Mouse (Mus musculus) kidney, postnatal 36 days (tissue): Measurements from ENCODE around the gene Fndc11.

Source experiments
- DNase-seq, 2 experiments: peaks; one replicate each; pipeline ENCODE4 v3.0.0; 2021 to 2022; ENCODE audit warnings: mixed read lengths in 2 of 2

Fndc11 gene

DNA sequence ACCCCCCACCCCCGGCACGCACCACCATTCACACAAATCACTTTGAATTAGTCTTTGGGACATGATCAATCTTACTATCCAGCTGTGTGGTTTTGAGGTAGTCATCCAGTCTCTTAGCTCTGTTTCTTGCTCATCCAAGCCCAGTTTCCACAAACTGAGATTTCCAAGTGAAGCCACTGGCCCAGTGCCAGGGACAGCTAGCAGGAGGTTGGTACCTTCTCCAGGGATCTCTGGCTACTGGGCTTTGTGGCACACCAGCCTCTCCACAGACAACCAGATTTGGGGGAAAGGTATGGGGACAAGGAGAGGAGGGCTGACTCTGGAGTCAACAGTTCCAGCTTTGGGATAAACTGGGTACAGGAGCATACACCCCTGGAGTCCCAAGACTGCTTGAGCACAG, 548 bp downstream of the Fndc11 start:
- DNase-seq: peak; percentile 17 to 61

DNA sequence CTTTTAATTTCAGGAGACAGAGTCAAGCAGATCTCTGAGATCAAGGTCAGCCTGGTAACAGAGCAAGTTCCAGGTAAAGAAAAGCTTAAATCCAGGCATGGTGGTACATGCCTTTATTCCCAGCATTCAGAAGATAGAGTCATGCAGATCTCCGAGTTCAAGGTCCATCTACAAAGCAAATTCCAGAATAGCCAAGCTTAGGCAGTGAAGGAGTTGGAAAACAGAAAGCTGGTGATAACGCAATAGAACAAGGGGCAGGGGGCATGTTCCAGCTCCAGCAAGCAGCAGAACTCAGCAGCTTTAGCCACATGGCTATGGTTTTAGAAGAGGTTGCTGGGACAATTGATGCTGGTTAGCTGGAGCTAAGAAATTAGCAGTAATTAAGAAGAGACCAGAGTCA, 5.2 kb downstream of the Fndc11 start:
- no peak for DNase-seq

DNA sequence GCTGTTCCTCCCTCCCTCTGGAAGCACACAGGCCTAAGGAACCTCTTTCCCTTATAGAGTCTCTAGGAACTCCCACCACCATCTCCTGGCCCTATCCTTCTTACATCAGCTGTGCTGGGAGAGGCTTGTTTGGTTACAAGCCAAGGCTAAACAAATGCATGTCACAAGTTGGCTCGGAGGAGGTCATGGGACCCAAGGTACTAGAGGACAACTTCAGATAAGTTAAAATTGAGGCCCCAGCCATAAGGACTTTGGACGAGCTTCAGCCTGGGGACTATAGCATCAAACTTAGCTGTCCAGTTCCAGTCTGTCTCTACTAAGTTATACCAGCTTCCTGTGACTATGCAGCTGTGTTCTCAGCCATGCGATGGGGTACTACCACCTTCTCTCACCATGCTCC, 7.3 kb downstream of the Fndc11 start:
- no peak for DNase-seq

DNA sequence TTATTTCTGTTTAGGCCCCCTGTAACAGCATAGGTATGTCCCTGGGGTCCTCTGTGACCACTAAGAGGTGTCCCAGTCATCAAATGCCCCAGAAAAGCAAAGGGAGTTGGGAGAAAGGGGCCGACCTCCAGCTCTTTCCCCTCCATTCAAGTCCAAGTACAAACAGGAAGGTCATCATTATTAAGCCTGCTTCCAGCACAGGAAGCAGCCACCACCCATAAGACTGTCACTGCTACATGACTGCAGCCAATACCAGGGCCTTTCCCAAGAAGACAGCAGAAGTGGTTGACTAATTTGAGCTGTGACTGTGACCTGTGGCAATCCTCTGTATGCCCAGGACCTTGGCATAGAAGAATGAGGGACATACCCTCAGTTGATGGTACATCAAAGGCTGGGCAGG, 8.5 kb downstream of the Fndc11 start:
- peak in 1 of 2 experiments; percentile 44 for DNase-seq

DNA sequence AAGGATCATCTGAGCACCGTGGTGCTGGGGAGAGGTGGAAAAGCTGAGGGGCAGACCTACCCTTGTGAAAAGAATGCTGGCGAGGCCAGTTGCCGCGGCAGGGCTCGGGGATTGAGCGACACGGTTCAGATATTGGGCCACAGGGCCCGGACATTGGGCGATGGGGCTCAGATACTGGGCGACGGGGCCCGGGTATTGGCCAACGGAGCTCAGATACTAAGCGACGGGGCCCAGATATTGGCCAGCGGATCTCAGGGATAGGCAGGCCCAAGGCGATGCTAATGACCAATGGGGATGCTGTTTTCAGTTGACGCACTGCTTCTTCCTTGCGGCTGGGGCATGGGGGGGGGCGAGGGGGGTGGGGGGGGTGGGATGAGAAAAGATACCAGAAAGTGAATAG, 11.4 kb downstream of the Fndc11 start:
- DNase-seq: no peak

DNA sequence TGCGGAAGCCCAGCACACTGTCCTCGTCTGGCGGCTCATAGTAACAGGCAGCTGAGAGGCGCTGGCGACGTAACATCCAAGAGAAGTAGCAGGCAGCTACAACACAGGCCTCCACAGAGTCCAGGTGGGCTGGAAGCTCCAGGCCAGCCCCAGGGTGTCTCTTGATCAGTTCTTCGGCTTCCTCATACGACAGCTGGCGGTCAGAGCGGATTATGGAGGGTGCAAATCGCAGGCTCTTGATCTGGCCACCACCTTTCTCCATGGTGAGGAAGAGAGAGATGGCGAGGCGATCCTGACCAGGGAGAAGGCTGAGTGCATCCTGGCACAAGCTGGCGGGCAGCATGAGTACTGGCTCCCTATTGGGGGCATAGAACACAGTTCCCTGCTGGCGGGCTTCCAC, 13.6 kb downstream of the Fndc11 start:
- no peak for DNase-seq

DNA sequence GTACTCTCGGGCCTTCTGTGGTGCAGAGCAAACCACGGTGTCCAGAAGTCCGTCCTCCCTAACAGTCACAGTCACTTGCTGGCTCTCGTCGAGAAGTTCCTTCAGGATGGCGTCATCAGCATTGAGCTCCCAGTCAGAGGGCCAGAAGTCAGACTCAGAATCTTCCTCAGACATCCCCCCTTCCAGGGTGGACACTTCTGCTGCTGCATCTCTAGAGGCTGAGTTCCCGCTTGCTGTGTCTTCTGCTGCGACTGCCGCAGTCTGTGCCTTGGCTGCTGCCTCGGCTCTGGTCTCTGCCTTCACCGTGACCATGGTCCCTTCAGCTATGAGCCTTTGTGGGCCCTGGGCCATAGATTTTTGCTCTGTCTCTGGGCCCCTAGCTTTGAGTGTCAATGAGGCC, 14.9 kb downstream of the Fndc11 start:
- DNase-seq: no peak

DNA sequence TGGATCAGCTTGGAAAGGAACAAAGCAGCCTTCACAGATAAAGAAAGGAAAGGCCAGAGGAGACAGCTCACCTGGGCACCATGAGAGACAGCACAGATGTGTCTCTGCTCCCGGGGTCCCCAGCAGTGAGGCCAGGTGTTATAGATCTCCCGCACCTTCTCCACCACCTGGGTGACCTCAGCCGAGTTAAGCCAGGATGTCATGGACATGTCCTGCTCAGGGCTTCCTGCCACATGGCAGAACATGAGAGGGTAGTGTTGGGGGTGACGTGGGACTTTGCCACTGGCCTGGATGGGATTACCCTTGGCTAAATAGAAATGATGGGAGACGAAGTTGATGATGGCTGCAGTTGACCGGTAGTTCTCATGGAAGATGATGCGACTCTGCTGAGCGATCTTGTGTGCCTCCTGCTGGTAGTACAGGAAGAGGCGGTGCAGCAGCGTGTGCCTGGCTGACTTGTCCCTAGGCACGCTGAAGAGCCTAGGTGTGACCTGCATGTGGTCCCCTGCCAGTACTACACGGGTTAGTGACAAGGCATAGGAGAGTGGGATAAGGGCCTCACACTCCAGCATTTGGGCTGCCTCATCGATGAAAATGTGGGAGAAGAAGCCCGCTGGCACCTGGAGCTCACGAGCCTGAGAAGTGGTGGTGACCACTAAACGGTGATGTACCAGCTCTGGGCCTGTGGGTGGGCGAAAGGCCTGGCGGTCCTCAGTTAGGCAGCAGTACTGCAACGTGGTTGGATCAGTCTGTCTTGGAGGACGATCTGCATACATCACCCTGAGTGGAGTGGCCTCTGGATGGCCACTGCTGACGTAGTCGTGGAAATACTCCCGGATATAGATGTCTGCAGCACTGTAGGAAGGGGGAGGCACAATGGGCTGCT, 16.1 kb downstream of the Fndc11 start:
- DNase-seq: no peak

DNA sequence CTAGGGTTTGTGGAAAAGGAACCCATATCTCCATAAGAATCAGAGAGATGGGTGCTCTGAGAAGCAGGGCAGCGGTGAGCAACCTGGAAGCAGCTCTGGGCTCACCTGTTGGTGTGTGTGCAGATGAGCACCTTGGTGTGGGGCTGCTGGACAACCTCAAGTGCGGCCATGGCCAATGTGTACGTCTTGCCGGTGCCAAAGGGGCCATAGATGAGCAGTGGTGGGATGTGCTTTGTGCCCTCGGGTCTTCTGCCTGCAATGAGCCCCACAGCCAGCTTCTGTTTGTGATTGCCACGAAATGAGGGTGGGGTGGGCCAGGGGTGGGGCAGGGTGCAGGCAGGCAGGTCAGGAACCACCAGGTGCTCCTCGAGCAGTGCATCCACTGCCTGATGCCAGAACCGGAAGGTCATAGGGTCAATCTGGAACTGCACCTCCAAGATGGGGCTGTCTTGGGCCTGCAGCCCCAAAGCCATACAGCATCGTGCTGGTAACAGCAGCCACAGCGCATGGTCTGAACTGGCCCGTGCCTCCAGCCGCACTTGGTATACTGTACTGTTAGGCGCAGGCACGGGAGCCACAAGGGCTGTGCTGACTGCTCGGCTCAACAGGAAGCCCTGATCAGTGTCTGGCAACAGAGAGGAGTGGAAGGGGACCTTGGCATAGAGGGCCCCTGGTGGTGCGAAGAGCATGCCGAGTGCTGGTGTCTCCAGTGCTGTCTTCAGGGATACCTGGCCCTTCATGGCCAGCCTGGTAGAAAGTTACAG, 17.6 kb downstream of the Fndc11 start:
- no peak for DNase-seq

DNA sequence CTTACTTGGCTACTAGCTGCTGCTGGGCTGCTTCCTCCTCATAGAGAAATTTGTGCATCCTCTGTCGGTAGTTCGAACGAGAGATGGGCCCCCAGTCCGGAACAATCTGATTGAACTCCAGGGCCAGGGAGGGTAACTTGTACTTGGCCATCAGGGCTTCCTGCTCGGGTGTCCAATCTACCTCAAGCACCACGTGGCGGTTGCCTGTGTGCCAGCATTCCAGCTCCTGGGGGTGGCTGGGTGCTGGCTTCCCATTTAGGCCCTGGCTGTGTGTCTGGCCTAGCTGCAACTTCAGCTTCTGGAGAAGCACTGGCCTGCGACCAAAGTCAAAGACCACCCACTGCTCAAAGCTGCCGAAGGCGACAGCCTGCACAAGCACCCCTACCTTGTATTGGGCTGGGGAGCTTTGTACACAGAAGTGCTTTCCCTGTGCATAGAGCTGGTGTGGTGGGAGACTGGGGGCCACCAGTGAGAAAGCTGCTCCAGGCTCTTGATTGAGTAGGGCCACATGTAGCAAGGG, 18.3 kb downstream of the Fndc11 start:
- peak; percentile 25 to 41 for DNase-seq

DNA sequence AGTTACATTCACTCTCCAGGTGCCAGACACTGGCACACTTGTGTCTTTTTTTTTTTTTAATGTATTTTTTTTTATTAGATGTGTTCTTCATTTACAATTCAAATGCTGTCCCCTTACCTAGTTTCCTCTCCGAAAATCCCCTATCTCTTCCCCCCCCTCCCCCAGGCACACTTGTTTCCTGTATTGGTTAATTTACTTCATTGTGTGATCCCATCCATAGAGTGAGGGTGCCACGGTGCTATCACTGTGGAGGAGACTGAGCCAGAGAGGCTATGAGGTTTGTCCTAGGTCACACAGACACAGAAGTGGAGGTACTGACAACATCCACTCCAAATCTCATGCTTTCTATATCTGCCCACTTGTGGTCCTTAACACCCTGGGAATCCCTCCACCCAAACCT, 19.0 kb downstream of the Fndc11 start:
- no peak for DNase-seq

DNA sequence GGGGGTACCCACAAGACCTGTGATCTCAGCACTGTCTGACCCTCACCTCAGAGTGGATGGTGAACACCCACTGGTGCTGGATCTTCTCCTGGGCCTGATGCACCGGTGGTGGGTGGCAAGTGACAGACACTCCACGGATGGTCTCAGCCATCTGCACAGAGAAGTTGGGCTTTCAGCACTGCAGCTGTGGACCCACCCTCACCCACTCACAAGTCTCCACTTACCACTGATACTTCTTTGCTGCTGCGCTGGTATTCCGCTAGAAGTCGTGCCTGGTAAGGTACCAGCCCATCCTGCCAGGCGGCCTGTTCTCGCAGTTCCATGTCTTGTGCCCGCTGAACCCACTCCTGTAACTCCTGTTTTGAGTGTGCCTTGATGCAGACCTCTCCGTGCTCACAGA, 19.4 kb downstream of the Fndc11 start:
- DNase-seq: no peak

DNA sequence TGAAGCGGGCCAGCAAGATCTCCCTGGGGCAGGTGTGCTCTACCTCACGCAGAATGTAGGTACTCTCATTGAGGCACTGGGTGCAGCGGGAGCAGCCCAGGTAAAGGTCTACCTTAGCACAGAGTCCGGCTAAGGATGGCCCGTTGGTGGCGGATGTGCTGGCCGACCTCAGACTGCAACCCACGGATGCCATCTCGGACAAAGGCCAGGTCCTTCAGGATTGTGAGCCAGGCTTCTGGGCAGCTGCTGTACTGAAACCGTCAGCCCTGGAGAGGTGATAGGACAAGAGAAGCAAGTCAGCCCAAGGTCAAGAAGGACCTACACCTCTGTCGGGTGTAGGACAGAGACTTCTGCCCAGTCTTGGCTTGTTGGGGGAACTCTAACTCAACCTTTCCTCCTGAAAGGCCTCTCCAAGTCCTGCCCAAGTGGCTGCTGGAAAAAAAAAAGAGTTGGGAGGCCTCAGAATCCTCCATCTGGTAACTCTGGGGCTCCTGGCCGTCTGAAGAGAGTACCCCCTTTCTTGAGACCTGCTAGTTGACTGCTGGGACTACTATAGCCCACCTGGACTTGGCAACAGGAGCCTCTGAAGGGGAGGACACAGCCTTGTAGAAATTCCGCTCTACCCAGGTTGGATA, 21.1 kb downstream of the Fndc11 start:
- no peak for DNase-seq

DNA sequence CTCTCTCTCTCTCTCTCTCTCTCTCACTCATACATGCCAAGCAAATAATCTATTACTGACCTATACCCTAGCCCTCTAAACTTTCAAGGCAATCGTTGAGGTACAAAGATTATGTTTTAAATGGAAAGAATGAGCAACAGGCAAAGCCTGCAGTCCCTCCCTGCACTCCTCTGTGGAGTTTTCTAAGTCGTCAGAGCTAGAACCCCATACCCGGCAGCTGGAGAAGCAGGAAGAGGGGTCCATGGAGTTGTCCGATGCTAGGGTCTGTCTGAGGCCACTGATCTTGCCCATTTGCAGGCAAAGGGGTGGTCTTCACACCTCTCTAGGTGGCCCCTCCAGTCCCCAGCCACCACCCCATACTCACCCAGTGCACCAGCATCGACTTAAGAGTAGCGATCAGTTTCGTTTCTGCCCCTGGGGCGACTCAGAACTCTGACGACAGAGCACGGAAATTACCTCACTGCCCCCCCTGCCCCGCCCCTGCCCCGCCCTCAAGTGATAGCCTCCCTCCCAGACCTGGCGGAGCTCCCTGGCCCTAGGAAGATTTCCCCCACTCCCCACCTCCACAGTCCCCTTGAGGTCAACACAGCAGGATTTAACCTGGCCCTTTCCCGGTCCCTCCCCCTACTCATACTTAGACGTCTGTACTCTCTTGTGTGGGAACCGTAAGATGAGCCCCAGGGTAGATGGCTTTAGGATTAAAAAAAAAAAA, 21.9 kb downstream of the Fndc11 start, which contains the start of gene Helz2:
Gene Helz2, minus strand, starts transcription at position 426 of the 712 bp plus-strand sequence.
- peak; percentile 59 to 69 for DNase-seq

DNA sequence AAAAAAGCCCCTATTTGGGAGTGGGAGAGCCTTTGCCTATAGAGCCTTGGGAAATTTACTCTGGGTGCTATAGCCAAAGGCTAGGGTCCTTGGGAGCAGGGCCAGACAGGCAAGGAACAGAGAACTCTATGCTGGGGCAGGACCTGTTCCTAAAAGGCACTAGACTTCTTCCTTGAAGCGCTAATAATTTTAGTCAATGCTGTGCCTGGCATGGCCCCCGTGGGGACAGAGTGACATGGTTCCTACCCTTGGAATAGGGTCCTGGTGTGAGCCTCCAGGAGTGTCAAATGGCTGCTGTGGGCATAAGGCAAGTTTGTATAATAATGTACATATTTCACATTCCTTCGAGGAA, 22.5 kb downstream of the Fndc11 start:
- DNase-seq: no peak

DNA sequence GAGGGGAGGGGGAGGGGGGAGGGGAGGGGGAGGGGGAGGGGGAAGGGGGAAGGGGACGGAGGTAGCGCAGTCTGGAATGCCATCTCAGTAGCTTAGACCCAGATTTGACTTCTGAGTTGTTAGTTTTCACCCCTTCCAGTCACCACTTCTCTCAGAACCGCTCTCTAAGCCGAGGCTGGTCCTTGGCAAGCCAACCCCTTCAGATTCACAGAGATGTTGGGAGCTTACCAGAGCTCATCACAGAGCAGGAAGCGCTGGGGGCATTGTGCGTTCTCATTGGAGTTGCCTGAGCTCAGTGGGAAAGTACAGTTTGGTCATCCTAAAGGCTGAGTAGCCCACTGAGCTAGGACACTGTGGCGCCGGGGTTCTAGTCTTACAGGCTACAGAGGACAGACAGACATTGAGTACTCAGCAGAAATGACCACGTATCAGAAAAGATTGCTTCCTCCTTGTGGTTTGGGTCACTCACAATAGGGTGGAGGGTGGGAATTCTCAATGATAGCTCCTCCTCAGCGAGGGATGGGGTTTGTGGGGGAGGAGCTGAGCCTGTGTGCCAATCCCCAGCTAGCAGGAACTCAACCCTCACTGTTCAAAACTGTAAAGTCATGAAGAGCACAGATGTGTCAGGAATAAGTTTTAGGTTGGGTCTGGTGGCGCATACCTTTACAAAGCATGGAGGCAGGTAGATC, 24.0 kb downstream of the Fndc11 start:
- peak; percentile 46 to 63 for DNase-seq

DNA sequence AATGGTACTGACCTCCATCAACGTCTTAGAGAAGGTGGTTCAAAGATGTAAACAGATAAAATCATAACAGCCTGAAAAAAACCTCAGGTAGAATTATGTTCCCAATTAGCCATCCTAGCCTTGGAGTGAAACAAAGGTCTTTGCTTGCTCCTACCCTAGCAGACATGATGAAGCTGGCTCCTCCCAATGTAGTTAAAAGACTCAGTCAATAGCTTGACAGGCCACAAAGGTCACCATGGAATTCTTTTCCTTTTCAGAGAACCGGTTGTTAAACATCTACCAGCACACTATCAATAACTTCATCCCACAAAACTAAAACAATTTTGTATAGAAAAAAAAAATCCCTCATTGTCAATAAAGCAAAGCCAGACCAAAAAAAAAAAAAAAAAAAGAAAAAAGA, 25.2 kb downstream of the Fndc11 start:
- DNase-seq: no peak

DNA sequence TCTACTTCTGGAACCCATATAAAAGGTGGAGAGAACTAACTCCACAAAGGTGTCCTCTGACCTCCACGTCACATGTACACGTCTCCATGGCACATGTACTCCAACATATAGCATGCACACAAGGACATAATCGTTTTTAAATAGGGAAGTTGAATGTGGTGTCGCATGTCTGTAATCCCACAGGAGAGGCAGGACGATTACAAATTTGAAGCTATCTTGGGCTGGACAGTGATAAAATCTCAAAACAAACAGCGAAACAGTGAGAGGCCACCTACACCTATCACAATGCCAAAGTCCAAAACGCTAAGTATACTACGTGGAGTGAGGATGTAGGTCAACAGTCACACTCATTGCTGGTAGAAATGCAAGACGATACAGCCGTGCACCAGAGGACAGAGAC, 29.4 kb downstream of the Fndc11 start:
- no peak for DNase-seq

DNA sequence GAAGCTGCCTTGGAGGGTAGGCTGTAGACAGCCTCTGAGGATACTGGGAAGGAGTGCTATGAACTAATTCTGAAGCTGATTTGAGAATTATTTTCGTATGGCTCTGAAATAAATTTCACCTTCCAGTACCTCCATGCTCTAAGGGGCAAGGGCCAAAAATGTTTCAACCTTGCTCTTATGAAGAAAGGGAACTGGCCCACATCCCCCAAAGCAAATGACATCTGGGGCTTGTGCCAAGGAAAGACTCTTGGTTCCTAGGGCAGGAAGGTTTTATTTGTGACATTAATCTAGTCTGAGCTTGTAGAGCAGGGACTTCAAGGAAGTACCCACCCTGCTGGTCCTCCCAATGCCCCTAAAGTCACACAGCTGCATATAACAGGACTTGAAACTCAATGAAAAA, 32.0 kb downstream of the Fndc11 start:
- DNase-seq: peak in 1 of 2 experiments; percentile 18

DNA sequence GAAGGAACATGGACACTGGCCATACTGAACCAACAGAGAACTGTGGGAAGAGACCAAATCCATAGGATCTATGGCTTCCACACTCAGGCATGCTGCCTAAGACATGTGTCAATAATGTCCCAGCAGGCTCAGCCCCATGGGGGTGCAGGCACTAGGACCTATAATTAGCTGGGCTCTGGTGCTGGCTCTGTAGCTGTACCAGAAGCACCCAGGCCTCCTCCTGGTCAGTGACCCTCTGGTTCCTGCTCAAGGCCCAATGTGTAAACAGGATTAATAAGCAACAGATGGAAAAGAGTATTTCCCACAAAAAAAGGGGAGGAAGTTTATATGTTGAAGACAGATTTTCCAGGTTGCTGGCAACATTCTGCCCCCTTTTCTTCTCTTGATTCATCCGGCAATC, 33.4 kb downstream of the Fndc11 start:
- DNase-seq: no peak

DNA sequence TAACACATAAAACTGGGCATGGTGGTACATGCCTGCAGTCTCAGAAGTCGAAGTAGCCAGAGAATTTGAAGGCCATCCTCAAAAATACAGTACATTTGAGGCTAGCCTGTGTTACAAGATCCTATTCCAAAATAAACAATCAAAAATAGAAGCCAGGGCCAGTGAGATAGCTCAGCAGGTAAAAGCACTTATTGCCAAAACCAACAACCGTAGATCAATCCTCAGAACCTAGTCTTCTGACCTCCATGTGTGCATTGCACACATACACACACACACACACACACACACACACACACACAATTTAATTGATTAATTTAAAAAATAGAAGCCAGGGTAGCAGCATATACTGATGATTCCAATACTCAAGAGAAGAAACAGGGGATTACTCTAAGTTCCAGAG, 47.0 kb downstream of the Fndc11 start:
- no peak for DNase-seq

DNA sequence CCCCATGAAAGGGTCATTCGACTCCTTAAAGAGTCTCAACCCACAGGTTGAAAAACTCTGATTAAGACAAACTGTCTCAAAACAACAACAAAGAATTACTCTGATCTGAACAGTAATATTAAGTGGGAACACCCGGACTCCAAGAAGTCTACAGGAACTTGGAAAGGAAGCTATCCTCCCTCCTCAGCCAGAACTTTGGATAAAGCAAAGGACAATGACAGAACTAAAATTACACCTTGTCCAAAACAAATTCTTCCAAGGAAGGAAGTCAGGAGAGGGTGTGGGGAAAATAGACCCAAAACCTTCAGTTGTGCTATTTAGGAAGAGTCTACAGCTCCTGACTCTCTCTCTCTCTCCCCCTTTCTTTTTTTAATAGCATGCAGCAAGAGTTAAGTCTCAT, 52.3 kb downstream of the Fndc11 start:
- peak in 1 of 2 experiments; percentile 62 for DNase-seq
